Mouse (Mus musculus) CD8-positive naive resting alpha-beta T cell, adult 2 months (primary cell): ENCODE measurements around the gene Anxa6.

Experiments
- DNase-seq, 2 experiments: peaks; one replicate each; pipeline ENCODE4 v3.0.0; 2022; ENCODE audit warnings: low read depth in 2 of 2, low spot score in 2 of 2

The Anxa6 gene

DNA sequence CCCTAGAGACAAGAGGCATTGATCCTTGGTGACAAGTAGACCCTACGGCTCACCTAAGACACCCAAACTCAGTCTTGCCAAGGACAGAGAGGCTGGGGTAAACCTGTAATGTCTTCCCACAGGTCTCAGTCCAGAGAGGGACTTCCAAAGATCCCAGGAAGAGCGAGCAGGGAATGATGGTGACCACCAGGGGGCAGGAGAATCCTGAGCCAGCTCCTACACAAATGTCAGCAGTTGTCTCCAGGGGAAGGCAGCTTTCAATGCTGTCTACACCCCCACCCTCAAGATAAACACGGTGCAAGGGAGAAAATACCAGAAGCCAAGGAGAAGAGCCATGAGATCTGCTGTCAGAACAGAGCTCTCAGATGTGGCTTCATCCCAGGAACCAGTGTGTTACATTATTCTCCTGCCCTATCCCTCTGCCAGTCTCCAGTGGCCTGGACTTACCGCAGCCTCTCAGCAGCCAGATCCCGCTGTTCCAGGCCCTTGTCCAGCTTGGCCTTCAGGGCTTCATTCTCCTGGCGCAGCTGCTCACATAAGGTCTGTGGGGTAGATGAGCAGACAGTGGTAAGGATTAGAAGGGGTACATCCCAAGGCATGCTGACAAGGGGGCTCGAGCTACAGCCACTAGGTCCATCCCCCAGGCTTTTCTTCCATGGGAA lies 102.8 kb downstream of the Anxa6 start:
- DNase-seq = no peak

DNA sequence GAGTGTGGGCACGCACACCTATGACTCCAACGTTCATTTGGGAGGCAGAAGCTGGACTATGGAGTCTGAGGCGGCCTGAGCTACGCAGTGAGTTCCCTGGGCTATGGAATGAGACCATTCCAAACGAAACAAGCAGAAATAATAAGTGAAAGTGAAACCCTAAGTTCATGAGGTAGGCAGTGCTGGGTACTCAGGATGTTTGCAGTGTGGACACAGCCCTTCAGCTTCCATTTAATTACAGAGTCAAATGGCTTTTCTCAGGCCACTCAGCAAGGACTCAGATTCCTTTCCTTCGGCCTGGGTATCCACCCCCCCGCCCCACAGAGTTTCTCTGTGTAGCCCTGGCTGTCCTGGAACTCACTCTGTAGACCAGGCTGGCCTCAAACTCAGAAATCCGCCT lies 103.5 kb downstream of the Anxa6 start:
- no peak for DNase-seq

DNA sequence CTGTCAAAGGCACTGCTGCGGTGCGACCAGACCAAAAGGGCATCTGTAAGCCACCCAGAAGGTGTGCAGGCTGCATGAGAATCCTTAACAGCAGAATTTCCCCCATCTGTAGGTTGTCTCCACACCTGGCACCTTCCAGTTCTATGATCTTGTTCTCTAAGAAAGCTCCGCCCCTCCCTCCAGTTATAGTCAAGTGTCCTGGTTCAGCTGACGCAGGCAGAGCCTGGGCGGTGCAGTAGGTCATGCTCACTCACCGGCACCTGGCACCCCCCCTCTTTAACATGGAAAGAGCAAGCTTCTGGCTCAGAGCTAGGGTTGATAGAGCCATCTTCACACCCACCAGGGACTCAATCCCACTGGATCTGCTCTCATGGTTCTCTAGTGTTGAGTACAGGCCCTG lies 104.0 kb downstream of the Anxa6 start:
- DNase-seq = no peak
